Mouse (Mus musculus) liver, embryonic 14.5 days (tissue): ENCODE measurements around the gene Zpbp2.

ENCODE experiments used
- CTCF ChIP-seq: IDR thresholded peaks from 2 replicates; pipeline ENCODE4 v1.5.1; 2016; ENCODE audit warnings: antibody characterized with exemption, low read depth, control low read depth
- EP300 ChIP-seq: IDR thresholded peaks from 2 replicates; pipeline ENCODE4 v1.6.1; 2016; ENCODE audit warnings: antibody characterized with exemption, low read depth

DNA sequence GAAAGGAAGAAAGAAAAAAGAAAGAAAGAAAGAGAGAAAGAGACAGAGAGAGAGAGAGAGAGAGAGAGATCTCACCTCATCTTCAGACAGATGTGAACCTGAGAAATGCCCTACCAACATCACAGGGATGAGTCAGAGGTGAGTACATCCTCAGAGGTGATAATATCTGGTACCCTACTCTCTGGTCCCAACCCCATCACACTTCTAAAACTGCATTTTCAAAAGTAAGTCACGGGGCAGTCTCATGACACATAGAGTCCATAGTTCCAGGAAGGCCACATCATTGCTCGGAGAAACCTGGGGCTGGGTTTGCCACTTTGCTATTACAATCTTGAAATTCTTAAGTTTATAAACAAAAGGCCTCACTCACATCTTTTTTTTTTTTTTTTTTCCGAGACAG, 45.1 kb downstream of the Zpbp2 start:
- TF ChIP-seq CTCF: no peak
- no peak for TF ChIP-seq EP300
